17 mouse cellular contexts compared by ENCODE assay signal in the genomic region with DNA sequence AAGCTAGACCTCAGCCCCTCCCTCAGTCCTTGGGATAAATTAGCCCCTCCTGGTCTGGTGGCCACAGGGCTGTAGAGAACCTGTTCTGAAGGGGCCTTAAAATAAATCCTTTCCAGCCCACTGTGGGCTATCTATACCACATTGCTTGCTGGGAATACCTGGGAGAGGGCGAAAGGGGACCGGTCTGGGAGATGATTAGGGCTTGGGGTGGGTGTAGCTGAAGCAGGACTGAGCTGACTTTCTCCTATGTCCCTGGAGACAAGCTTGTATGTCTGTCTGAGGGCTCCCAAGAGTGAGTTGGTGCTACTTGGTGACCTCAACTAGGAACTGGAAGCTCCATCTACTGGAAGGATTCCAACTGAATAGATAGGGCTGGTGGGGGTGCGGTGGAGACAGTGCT. TPM values are rescaled to one million over a fixed set of nuclear protein-coding genes. Genes with fewer than 3 reads are reported as not detected.
DNase-seq lines count a peak whose midpoint lies in the region; ATAC-seq and TF ChIP-seq lines count a peak whose summit lies in the region.
"Had no signal": no experiment of that assay in that cellular context is flagged by ENCODE, and none has a peak within 500 bp of the region (broad histone marks: within the 10 kb centered on the region; RNA-seq: fewer than 3 reads in every experiment).

No protein-coding gene starts in this region.

- H3K9me3 ChIP-seq in hindbrain, embryonic 10.5 days = no peaks in the 10 kb centered on the region
- H3K9me3 ChIP-seq in hindbrain, postnatal 0 days (ENCODE audit: low read length) = no peaks in the 10 kb centered on the region
- H3K9me3 ChIP-seq in MEL (replicated peaks; ENCODE audit: insufficient read depth, low read length) = no peaks in the 10 kb centered on the region
- H3K9me3 ChIP-seq in hindbrain, embryonic 14.5 days (ENCODE audit: control insufficient read depth, low read length) = no peaks in the 10 kb centered on the region
- H3K9me3 ChIP-seq in liver, embryonic 15.5 days (replicated peaks) = no peaks in the 10 kb centered on the region
- H3K9me3 ChIP-seq: embryonic facial prominence, embryonic 13.5 days; G1E; stomach, embryonic 15.5 days had no signal

- H3K9ac ChIP-seq in hindbrain, postnatal 0 days (replicated peaks; ENCODE audit: low read length) = no peak overlapping the region
- no peak overlapping the region for H3K9ac ChIP-seq in MEL (ENCODE audit: control insufficient read depth, low read depth, low read length, poor library complexity, severe bottlenecking)
- no peak overlapping the region for H3K9ac ChIP-seq in hindbrain, embryonic 14.5 days
- no peak overlapping the region for H3K9ac ChIP-seq in liver, embryonic 15.5 days
- H3K9ac ChIP-seq: stomach, embryonic 15.5 days had no signal

- H3K4me3 ChIP-seq in hindbrain, embryonic 10.5 days = peak overlapping the region; percentile 73; the same call in 1 of the 2 replicates
- no peak overlapping the region for H3K4me3 ChIP-seq in hindbrain, postnatal 0 days (ENCODE audit: low read length)
- H3K4me3 ChIP-seq in MEL (ENCODE audit: control insufficient read depth in 1 of 2, insufficient read depth in 1 of 2, low read depth in 2 of 2, low read length in 2 of 2) = no peak overlapping the region
- H3K4me3 ChIP-seq in hindbrain, embryonic 14.5 days (replicated peaks; ENCODE audit: low read length) = no peak overlapping the region
- H3K4me3 ChIP-seq in liver, embryonic 15.5 days (replicated peaks) = no peak overlapping the region

- no peak for TF ChIP-seq CTCF in hindbrain, postnatal 0 days (IDR thresholded peaks at IDR 0.05; ENCODE audit: low read depth)
- no peak for TF ChIP-seq CTCF in MEL (IDR thresholded peaks at IDR 0.05 in 2 of 3, conservative IDR thresholded peaks at IDR 0.05 in 1 of 3; ENCODE audit: control insufficient read depth in 1 of 3, insufficient read depth in 1 of 3, low read depth in 2 of 3, low read length in 3 of 3, poor library complexity in 1 of 3, severe bottlenecking in 1 of 3)

- H3K27me3 ChIP-seq in hindbrain, embryonic 10.5 days (ENCODE audit: insufficient read depth, poor library complexity, severe bottlenecking) = no peaks in the 10 kb centered on the region
- H3K27me3 ChIP-seq in hindbrain, postnatal 0 days (ENCODE audit: insufficient read depth, low read length) = no peaks in the 10 kb centered on the region
- H3K27me3 ChIP-seq in MEL (ENCODE audit: control insufficient read depth in 1 of 2, insufficient read depth in 2 of 2, low read length in 2 of 2) = no peaks in the 10 kb centered on the region
- no peaks in the 10 kb centered on the region for H3K27me3 ChIP-seq in hindbrain, embryonic 14.5 days (ENCODE audit: control insufficient read depth, insufficient read depth, low read length)
- no peaks in the 10 kb centered on the region for H3K27me3 ChIP-seq in liver, embryonic 15.5 days
- H3K27me3 ChIP-seq: embryonic facial prominence, embryonic 13.5 days; stomach, embryonic 15.5 days had no signal

- H3K4me2 ChIP-seq in hindbrain, postnatal 0 days (ENCODE audit: low read depth, low read length) = no peak overlapping the region
- H3K4me2 ChIP-seq in hindbrain, embryonic 14.5 days (replicated peaks) = 0 out of 2 replicates have a peak overlapping the region, but pooled peaks have one; percentile 78
- H3K4me2 ChIP-seq in liver, embryonic 15.5 days = 0 out of 2 replicates have a peak overlapping the region, but pooled peaks have one; percentile 89

- no peak for DNase-seq in hindbrain, embryonic 10.5 days (ENCODE audit: low spot score)
- DNase-seq in hindbrain, postnatal 0 days (ENCODE audit: low spot score) = no peak
- DNase-seq in MEL (ENCODE audit: low read depth, low spot score) = peak; percentile 52
- DNase-seq in hindbrain, embryonic 14.5 days (ENCODE audit: low spot score) = no peak
- no peak for DNase-seq in right cerebral cortex, postnatal 10 days (ENCODE audit: low spot score in 2 of 2)
- DNase-seq in testis, postnatal 14 days (ENCODE audit: low spot score) = no peak
- DNase-seq: cerebellum, adult 11 months; heart, postnatal 4 days; lung, postnatal 36 days; right cerebral cortex, adult 18-20 months; spleen, adult 18-20 months; thymus, postnatal 14 days had no signal

- peaks cover 83% of the 10 kb centered on the region for H3K4me1 ChIP-seq in hindbrain, embryonic 10.5 days (replicated peaks)
- H3K4me1 ChIP-seq in hindbrain, postnatal 0 days (ENCODE audit: insufficient read depth, low read length) = peaks cover 13% of the 10 kb centered on the region; the same call in 1 of the 2 replicates
- H3K4me1 ChIP-seq in MEL (ENCODE audit: control insufficient read depth in 1 of 2, insufficient read depth in 2 of 2, low read length in 2 of 2) = peaks cover 2 to 19% of the 10 kb centered on the region in 2 experiments; a peak in 3 of 4 replicates
- peaks cover 29% of the 10 kb centered on the region for H3K4me1 ChIP-seq in hindbrain, embryonic 14.5 days (replicated peaks; ENCODE audit: control insufficient read depth, insufficient read depth, low read length)
- H3K4me1 ChIP-seq in liver, embryonic 15.5 days (replicated peaks) = peaks cover 65% of the 10 kb centered on the region

- TF ChIP-seq POLR2A in MEL (IDR thresholded peaks at IDR 0.05; ENCODE audit: control insufficient read depth in 1 of 2, insufficient read depth in 1 of 2, low read depth in 1 of 2, low read length in 2 of 2, poor library complexity in 1 of 2) = no peak

- peaks cover 32% of the 10 kb centered on the region for H3K36me3 ChIP-seq in hindbrain, embryonic 10.5 days
- peaks cover 14% of the 10 kb centered on the region; the same call in 1 of the 2 replicates for H3K36me3 ChIP-seq in hindbrain, postnatal 0 days (ENCODE audit: insufficient read depth, low read length)
- H3K36me3 ChIP-seq in MEL (ENCODE audit: control insufficient read depth in 1 of 2, insufficient read depth in 2 of 2, low read length in 2 of 2) = peaks cover 0 to 7% of the 10 kb centered on the region in 2 experiments; a peak in 2 of 4 replicates
- peaks cover 21% of the 10 kb centered on the region for H3K36me3 ChIP-seq in hindbrain, embryonic 14.5 days (replicated peaks; ENCODE audit: control insufficient read depth, insufficient read depth)
- H3K36me3 ChIP-seq in liver, embryonic 15.5 days (replicated peaks) = peaks cover 21% of the 10 kb centered on the region
- H3K36me3 ChIP-seq: stomach, embryonic 15.5 days had no signal

- TF ChIP-seq EP300 in MEL (IDR thresholded peaks at IDR 0.05; ENCODE audit: low read depth in 1 of 2, low read length in 2 of 2) = no peak

- no peak overlapping the region for H3K27ac ChIP-seq in hindbrain, embryonic 10.5 days
- no peak overlapping the region for H3K27ac ChIP-seq in hindbrain, postnatal 0 days
- no peak overlapping the region for H3K27ac ChIP-seq in MEL (ENCODE audit: control insufficient read depth, low read depth, low read length)
- no peak overlapping the region for H3K27ac ChIP-seq in hindbrain, embryonic 14.5 days
- H3K27ac ChIP-seq in liver, embryonic 15.5 days (replicated peaks) = no peak overlapping the region
- H3K27ac ChIP-seq: embryonic facial prominence, embryonic 13.5 days; stomach, embryonic 15.5 days had no signal

- TF ChIP-seq RAD21 in MEL (IDR thresholded peaks at IDR 0.05; ENCODE audit: low read depth, low read length) = no peak

- 98% methylated on average over 3 of the region's 3 CpGs for WGBS in hindbrain, embryonic 10.5 days
- WGBS in hindbrain, postnatal 0 days = 98% methylated on average over 3 of the region's 3 CpGs
- 91% methylated on average over 3 of the region's 3 CpGs for WGBS in hindbrain, embryonic 14.5 days
- WGBS in liver, embryonic 15.5 days (ENCODE audit: insufficient replicate concordance) = 81% methylated on average over 3 of the region's 3 CpGs

- peaks cover 6% of the 10 kb centered on the region; the same call in 1 of the 2 replicates for H3K79me2 ChIP-seq in MEL (ENCODE audit: control insufficient read depth, insufficient read depth, low read length, poor library complexity)

- no peak for ATAC-seq in hindbrain, postnatal 0 days
- no peak for ATAC-seq in hindbrain, embryonic 14.5 days (ENCODE audit: low FRiP score)
- no peak for ATAC-seq in liver, embryonic 15.5 days (ENCODE audit: insufficient read depth)
- no peak for ATAC-seq in granulocyte monocyte progenitor cell, adult 5-6 weeks (replicated peaks; ENCODE audit: poor library complexity, severe bottlenecking)

RNA-seq across cellular contexts. Expression of a gene that starts 2.2 kb away (rescaled TPM):
- 69.9 and 73.9 TPM in 2 replicates for polyA plus RNA-seq in hindbrain, embryonic 10.5 days (2016; fragmentation: Nextera tagmentation; extraction: Ambion mirVana)
- total RNA-seq in hindbrain, postnatal 0 days (2014; rRNA removed) = 50.0 and 63.1 TPM in 2 replicates
- 62.9 and 64.8 TPM in 2 replicates for polyA plus RNA-seq in hindbrain, postnatal 0 days (2015; fragmentation: Nextera tagmentation; extraction: Ambion mirVana)
- 31.7 and 33.6 TPM in 2 replicates for total RNA-seq in MEL (2012; rRNA removed)
- polyA plus RNA-seq in MEL (2012; ENCODE audit: insufficient read depth in 1 of 2, insufficient read length in 2 of 2, low read depth in 1 of 2, low replicate concordance in 2 of 2, missing spikeins in 1 of 2) = 10 to 100 TPM in 1 of 2 experiments, not detected in 1; 50.6 TPM
- 58.5 and 67.3 TPM in 2 replicates for polyA plus RNA-seq in hindbrain, embryonic 14.5 days (2014; fragmentation: Nextera tagmentation; extraction: Ambion mirVana)
- 46.4 and 49.4 TPM in 2 replicates for polyA plus RNA-seq in liver, embryonic 15.5 days (2015; fragmentation: Nextera tagmentation; extraction: Ambion mirVana)
- 23.4 and 27.7 TPM in 2 replicates for total RNA-seq in granulocyte monocyte progenitor cell, adult 5-6 weeks (2014; fragmentation: Nextera tagmentation)
- 9.7 and 15.2 TPM in 2 replicates for total RNA-seq in granulocyte monocyte progenitor cell, adult 5-6 weeks (2017)

RNA-seq across cellular contexts. Expression of a gene that starts 3.6 kb away (rescaled TPM):
- polyA plus RNA-seq in hindbrain, embryonic 10.5 days (2016; fragmentation: Nextera tagmentation; extraction: Ambion mirVana) = 5.8 and 26.3 TPM in 2 replicates
- 1.2 and 1.5 TPM in 2 replicates for total RNA-seq in hindbrain, postnatal 0 days (2014; rRNA removed)
- 0.33 and 0.58 TPM in 2 replicates for polyA plus RNA-seq in hindbrain, postnatal 0 days (2015; fragmentation: Nextera tagmentation; extraction: Ambion mirVana)
- total RNA-seq in MEL (2012; rRNA removed) = 0.13 and 0.19 TPM in 2 replicates
- polyA plus RNA-seq in MEL (2012; ENCODE audit: insufficient read depth in 1 of 2, insufficient read length in 2 of 2, low read depth in 1 of 2, low replicate concordance in 2 of 2, missing spikeins in 1 of 2) = under 1 TPM in 1 of 2 experiments, not detected in 1; 0.53 TPM
- polyA plus RNA-seq in hindbrain, embryonic 14.5 days (2014; fragmentation: Nextera tagmentation; extraction: Ambion mirVana) = 0.63 and 0.71 TPM in 2 replicates
- polyA plus RNA-seq in liver, embryonic 15.5 days (2015; fragmentation: Nextera tagmentation; extraction: Ambion mirVana) = 0.35 and 0.59 TPM in 2 replicates
- total RNA-seq in granulocyte monocyte progenitor cell, adult 5-6 weeks (2014; fragmentation: Nextera tagmentation) = 2.1 TPM in 1 of 2 replicates, not detected in the other
- total RNA-seq in granulocyte monocyte progenitor cell, adult 5-6 weeks (2017) = 1.1 and 1.3 TPM in 2 replicates

RNA-seq across cellular contexts. Expression of a gene that starts 8.5 kb away (rescaled TPM):
- polyA plus RNA-seq in hindbrain, embryonic 10.5 days (2016; fragmentation: Nextera tagmentation; extraction: Ambion mirVana) = 10.6 and 14.7 TPM in 2 replicates
- total RNA-seq in hindbrain, postnatal 0 days (2014; rRNA removed) = 27.0 and 32.1 TPM in 2 replicates
- 54.3 and 54.7 TPM in 2 replicates for polyA plus RNA-seq in hindbrain, postnatal 0 days (2015; fragmentation: Nextera tagmentation; extraction: Ambion mirVana)
- 73.9 and 88.9 TPM in 2 replicates for total RNA-seq in MEL (2012; rRNA removed)
- 100 to 1,000 TPM; 107 to 281 TPM for polyA plus RNA-seq in MEL (2012; ENCODE audit: insufficient read depth in 1 of 2, insufficient read length in 2 of 2, low read depth in 1 of 2, low replicate concordance in 2 of 2, missing spikeins in 1 of 2)
- 26.8 and 27.3 TPM in 2 replicates for polyA plus RNA-seq in hindbrain, embryonic 14.5 days (2014; fragmentation: Nextera tagmentation; extraction: Ambion mirVana)
- polyA plus RNA-seq in liver, embryonic 15.5 days (2015; fragmentation: Nextera tagmentation; extraction: Ambion mirVana) = 37.3 and 39.3 TPM in 2 replicates
- 30.4 and 58.6 TPM in 2 replicates for total RNA-seq in granulocyte monocyte progenitor cell, adult 5-6 weeks (2014; fragmentation: Nextera tagmentation)
- 11.2 and 25.8 TPM in 2 replicates for total RNA-seq in granulocyte monocyte progenitor cell, adult 5-6 weeks (2017)

RNA-seq across cellular contexts. Expression of a gene that starts 15.7 kb away (rescaled TPM):
- polyA plus RNA-seq in hindbrain, embryonic 10.5 days (2016; fragmentation: Nextera tagmentation; extraction: Ambion mirVana) = 46.0 and 54.4 TPM in 2 replicates
- 54.5 and 75.5 TPM in 2 replicates for total RNA-seq in hindbrain, postnatal 0 days (2014; rRNA removed)
- 13.2 TPM in 2 replicates for polyA plus RNA-seq in hindbrain, postnatal 0 days (2015; fragmentation: Nextera tagmentation; extraction: Ambion mirVana)
- 22.5 and 23.7 TPM in 2 replicates for total RNA-seq in MEL (2012; rRNA removed)
- polyA plus RNA-seq in MEL (2012; ENCODE audit: insufficient read depth in 1 of 2, insufficient read length in 2 of 2, low read depth in 1 of 2, low replicate concordance in 2 of 2, missing spikeins in 1 of 2) = 10 to 100 TPM in 1 of 2 experiments, not detected in 1; 44.5 TPM
- 13.1 and 14.2 TPM in 2 replicates for polyA plus RNA-seq in hindbrain, embryonic 14.5 days (2014; fragmentation: Nextera tagmentation; extraction: Ambion mirVana)
- 8.1 and 9.3 TPM in 2 replicates for polyA plus RNA-seq in liver, embryonic 15.5 days (2015; fragmentation: Nextera tagmentation; extraction: Ambion mirVana)
- 64.7 and 66.9 TPM in 2 replicates for total RNA-seq in granulocyte monocyte progenitor cell, adult 5-6 weeks (2014; fragmentation: Nextera tagmentation)
- 11.8 and 15.0 TPM in 2 replicates for total RNA-seq in granulocyte monocyte progenitor cell, adult 5-6 weeks (2017)

RNA-seq across cellular contexts. Expression of a gene that starts 32.4 kb away (rescaled TPM):
- 18.8 and 28.5 TPM in 2 replicates for polyA plus RNA-seq in hindbrain, embryonic 10.5 days (2016; fragmentation: Nextera tagmentation; extraction: Ambion mirVana)
- total RNA-seq in hindbrain, postnatal 0 days (2014; rRNA removed) = 39.8 and 64.1 TPM in 2 replicates
- polyA plus RNA-seq in hindbrain, postnatal 0 days (2015; fragmentation: Nextera tagmentation; extraction: Ambion mirVana) = 14.6 and 15.8 TPM in 2 replicates
- 24.9 and 29.1 TPM in 2 replicates for total RNA-seq in MEL (2012; rRNA removed)
- polyA plus RNA-seq in MEL (2012; ENCODE audit: insufficient read depth in 1 of 2, insufficient read length in 2 of 2, low read depth in 1 of 2, low replicate concordance in 2 of 2, missing spikeins in 1 of 2) = 10 to 100 TPM in 1 of 2 experiments, not detected in 1; 54.5 TPM
- 6.5 and 9.9 TPM in 2 replicates for polyA plus RNA-seq in hindbrain, embryonic 14.5 days (2014; fragmentation: Nextera tagmentation; extraction: Ambion mirVana)
- 10.8 and 12.6 TPM in 2 replicates for polyA plus RNA-seq in liver, embryonic 15.5 days (2015; fragmentation: Nextera tagmentation; extraction: Ambion mirVana)
- 28.3 and 35.5 TPM in 2 replicates for total RNA-seq in granulocyte monocyte progenitor cell, adult 5-6 weeks (2014; fragmentation: Nextera tagmentation)
- 11.9 and 17.8 TPM in 2 replicates for total RNA-seq in granulocyte monocyte progenitor cell, adult 5-6 weeks (2017)
